Mouse (Mus musculus) left cerebral cortex, postnatal 10 days (tissue): Measurements from ENCODE around the gene Zfc3h1. TPM values are rescaled to one million over a fixed set of nuclear protein-coding genes. Genes with fewer than 3 reads are reported as not detected.

ENCODE experiments used
- DNase-seq, 2 experiments: peaks; one replicate each; pipeline ENCODE4 v3.0.0; 2021 to 2022; ENCODE audit warnings: low spot score in 2 of 2, mixed read lengths in 1 of 2; ENCODE audit errors: extremely low spot score in 1 of 2
- intact Hi-C: fragments of 180-260 bp; cut with DNase I; formaldehyde crosslinking; loops from one replicate; pipeline ENCODE4 v1.15.1; 2025
- total RNA-seq, 2 experiments: library from RNA; stranded (reverse); gene quantifications; 2 replicates each; pipeline ENCODE4 v1.2.3; 2021

Gene Zfc3h1
- 10 to 100 TPM; 49.4 to 49.8 TPM for total RNA-seq

- DNase-seq, result peak; percentile 98 to 99
- intact Hi-C loops, result loop anchor here (5.0 kb wide), 1 partner anchor 67 kb away; the partner anchor contains the start of gene Rab21
Observed at GRCm38 (mm10) chr10:115384221-115385017, at the start of gene Zfc3h1, which contains the start of gene Thap2. TSS of gene Zfc3h1 (plus strand) at chr10:115384959. TSS of gene Thap2 (minus strand) at chr10:115384443.

- no peak for DNase-seq
Observed at GRCm38 (mm10) chr10:115336901-115337300, 47.9 kb upstream of the Zfc3h1 start.

GRCm38 (mm10) chr10:115339820-115340328 lies 44.9 kb upstream of the Zfc3h1 start:
- intact Hi-C loops, result no loop called here
- no peak for DNase-seq

More at GRCm38 (mm10) chr10:115336901-115337300, 47.9 kb upstream of the Zfc3h1 start:
- intact Hi-C loops, result no loop called here

- DNase-seq, result no peak
- intact Hi-C loops, result no loop called here
Observed at GRCm38 (mm10) chr10:115342771-115343425, 41.9 kb upstream of the Zfc3h1 start.

GRCm38 (mm10) chr10:115346444-115346843 lies 38.3 kb upstream of the Zfc3h1 start:
- intact Hi-C loops, result no loop called here
- no peak for DNase-seq

GRCm38 (mm10) chr10:115348131-115348530 lies 36.6 kb upstream of the Zfc3h1 start:
- DNase-seq, result no peak
- intact Hi-C loops, result no loop called here

GRCm38 (mm10) chr10:115349029-115349428 lies 35.7 kb upstream of the Zfc3h1 start:
- intact Hi-C loops, result no loop called here

GRCm38 (mm10) chr10:115349509-115349908 lies 35.2 kb upstream of the Zfc3h1 start:
- intact Hi-C loops, result no loop called here
- DNase-seq, result no peak

More at GRCm38 (mm10) chr10:115349029-115349428, 35.7 kb upstream of the Zfc3h1 start:
- no peak for DNase-seq

GRCm38 (mm10) chr10:115350810-115351397 lies 33.9 kb upstream of the Zfc3h1 start:
- intact Hi-C loops, result no loop called here
- no peak for DNase-seq

- no peak for DNase-seq
- intact Hi-C loops, result no loop called here
Observed at GRCm38 (mm10) chr10:115354553-115354952, 30.2 kb upstream of the Zfc3h1 start.

- DNase-seq, result no peak
- intact Hi-C loops, result no loop called here
Observed at GRCm38 (mm10) chr10:115355016-115355415, 29.7 kb upstream of the Zfc3h1 start.

GRCm38 (mm10) chr10:115356106-115356505 lies 28.7 kb upstream of the Zfc3h1 start:
- DNase-seq, result no peak
- intact Hi-C loops, result no loop called here

- DNase-seq, result no peak
- intact Hi-C loops, result no loop called here
Observed at GRCm38 (mm10) chr10:115358216-115358919, 26.4 kb upstream of the Zfc3h1 start.

- intact Hi-C loops, result no loop called here
- no peak for DNase-seq
Observed at GRCm38 (mm10) chr10:115359066-115359465, 25.7 kb upstream of the Zfc3h1 start.

- intact Hi-C loops, result no loop called here
- peak; percentile 93 to 98 for DNase-seq
Observed at GRCm38 (mm10) chr10:115361840-115362622, 22.7 kb upstream of the Zfc3h1 start, which contains the start of gene Tmem19. TSS of gene Tmem19 (minus strand) at chr10:115362501.

GRCm38 (mm10) chr10:115362623-115362964 lies 22.2 kb upstream of the Zfc3h1 start:
- no peak for DNase-seq
- intact Hi-C loops, result no loop called here

- intact Hi-C loops, result no loop called here
- no peak for DNase-seq
Observed at GRCm38 (mm10) chr10:115363151-115363550, 21.6 kb upstream of the Zfc3h1 start.

GRCm38 (mm10) chr10:115381506-115382084 lies 3.2 kb upstream of the Zfc3h1 start:
- intact Hi-C loops, result no loop called here
- no peak for DNase-seq
